Mouse (Mus musculus) limb, embryonic 15.5 days (tissue): ENCODE data around the gene Gm21915. TPM values are rescaled to one million over a fixed set of nuclear protein-coding genes. Genes with fewer than 3 reads are reported as not detected.

Experiments
- ATAC-seq: fragments of 200-750 bp; cut with Nextera tagmentation; 2 replicates; pipeline ENCODE4 v1.8.0; 2017; ENCODE audit warnings: low read depth, moderate TSS enrichment; ENCODE audit not compliant: insufficient number of reproducible peaks, low FRiP score, low TSS enrichment
- H3K27ac ChIP-seq: fragments of 300-500 bp; sonication (generic); 2 replicates; pipeline ENCODE4 v1.5.1; 2015; ENCODE audit warnings: moderate library complexity, mild to moderate bottlenecking, inconsistent platforms
- H3K27me3 ChIP-seq: fragments of 300-500 bp; sonication (generic); 2 replicates; pipeline ENCODE4 v1.6.1; 2015; ENCODE audit warnings: inconsistent platforms
- H3K36me3 ChIP-seq: fragments of 300-500 bp; sonication (generic); 2 replicates; pipeline ENCODE4 v1.6.1; 2015; ENCODE audit warnings: inconsistent platforms
- H3K4me1 ChIP-seq: fragments of 300-500 bp; sonication (generic); 2 replicates; pipeline ENCODE4 v1.6.1; 2015; ENCODE audit warnings: inconsistent platforms
- H3K4me2 ChIP-seq: fragments of 300-500 bp; sonication (generic); 2 replicates; pipeline ENCODE4 v1.6.1; 2015; ENCODE audit warnings: mild to moderate bottlenecking, inconsistent platforms
- H3K4me3 ChIP-seq: fragments of 300-500 bp; sonication (generic); 2 replicates; pipeline ENCODE4 v1.5.1; 2015; ENCODE audit warnings: mild to moderate bottlenecking, inconsistent platforms
- H3K9ac ChIP-seq: fragments of 300-500 bp; sonication (generic); 2 replicates; pipeline ENCODE4 v1.6.1; 2015; ENCODE audit warnings: inconsistent platforms
- H3K9me3 ChIP-seq: fragments of 300-500 bp; sonication (generic); 2 replicates; pipeline ENCODE4 v1.6.1; 2016; ENCODE audit warnings: inconsistent platforms
- WGBS: fragments of 180-500 bp; shearing (Covaris S2); methylation state at CpG from one replicate; pipeline ENCODE4 v1.1.7; 2015; 5-methylcytosine and 5-hydroxymethylcytosine counted together
- polyA plus RNA-seq: library from polyadenylated mRNA; unstranded; fragments of >200 nt; fragmentation: Nextera tagmentation; extraction: Ambion mirVana; gene quantifications from 2 replicates; pipeline ENCODE4 v1.2.1, GENCODE M21; 2015

Gene Gm21915
- polyA plus RNA-seq, 1 experiment from 2014 or later: not detected

DNA sequence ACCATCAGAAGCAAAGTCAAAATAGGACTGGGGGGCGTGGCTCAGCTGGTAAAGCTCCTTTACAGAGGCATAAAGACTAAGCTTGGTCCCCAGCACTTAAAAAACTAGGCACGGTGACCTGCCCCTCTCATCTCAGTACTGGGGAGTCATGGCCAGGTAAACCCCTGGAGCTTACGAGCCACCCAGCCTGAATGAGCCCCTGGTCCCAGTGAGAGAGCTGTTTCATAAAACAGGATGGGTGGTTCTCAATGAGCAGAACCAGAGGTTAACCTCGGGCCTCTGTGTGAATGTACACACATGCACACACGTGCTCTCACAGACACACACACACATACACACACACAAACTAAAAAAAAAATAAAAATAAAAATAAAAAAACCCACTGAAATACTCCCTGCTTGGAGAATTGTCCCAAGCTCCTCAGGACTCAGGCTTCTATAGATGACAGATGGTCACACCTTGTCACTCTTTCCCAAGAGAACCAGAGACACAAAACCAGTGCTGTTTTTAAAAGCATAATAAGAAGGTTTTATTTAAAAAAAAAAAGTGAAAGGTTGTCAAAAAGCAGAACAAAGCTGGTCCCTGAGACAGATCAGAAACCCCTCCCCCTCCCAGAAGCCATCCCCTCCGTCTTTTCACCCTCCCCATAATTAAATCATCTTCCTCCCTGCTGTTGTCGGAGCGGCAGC lies 32.6 kb upstream of the Gm21915 start:
- Histone ChIP-seq H3K9me3 (no peaks in the 10 kb centered on the region), H3K27ac (no peak overlapping the region), H3K36me3 (no peaks in the 10 kb centered on the region), H3K4me2 (peak overlapping the region; percentile 64), H3K4me3 (peak overlapping the region; percentile 35), H3K9ac (no peak overlapping the region), H3K4me1 (peaks cover 19% of the 10 kb centered on the region), H3K27me3 (no peaks in the 10 kb centered on the region)
- ATAC-seq: no peak
- 23% methylated on average over 8 of the region's 8 CpGs for WGBS

DNA sequence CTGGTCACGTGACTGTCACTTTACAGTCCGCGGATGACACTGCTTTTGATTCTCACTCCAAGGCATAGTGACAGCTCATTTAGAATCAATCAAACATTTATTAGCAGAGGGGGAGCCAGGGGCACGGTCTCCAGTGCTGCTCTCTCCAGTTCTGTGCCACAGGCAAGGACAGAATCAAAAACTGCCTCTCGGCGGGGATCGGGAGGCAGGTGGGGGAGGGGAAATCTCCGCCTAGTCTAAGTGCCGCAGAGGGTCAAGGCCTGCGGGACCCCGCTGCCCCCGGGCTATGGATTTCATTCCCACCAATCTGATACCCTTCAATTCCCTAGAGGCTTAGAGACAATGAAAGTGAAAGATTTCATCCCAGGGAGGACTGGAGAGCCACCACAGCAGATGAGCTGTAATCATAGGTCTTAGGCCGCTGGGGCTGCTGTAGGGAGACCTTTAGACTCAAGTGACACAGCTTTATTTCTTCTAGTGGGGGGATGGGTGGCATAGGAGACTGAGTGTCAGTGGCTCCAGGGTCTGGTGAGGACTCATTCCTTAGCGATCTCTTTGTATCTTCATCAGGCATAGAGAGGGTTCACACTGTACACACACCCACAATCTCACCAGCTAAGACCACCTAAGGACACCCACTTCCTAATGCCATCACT lies 31.9 kb upstream of the Gm21915 start:
- 8% methylated on average over 14 of the region's 14 CpGs for WGBS
- H3K27me3 ChIP-seq: no peaks in the 10 kb centered on the region
- no peaks in the 10 kb centered on the region for H3K36me3 ChIP-seq
- 0 out of 2 replicates have a peak overlapping the region, but pooled peaks have one; percentile 20 for H3K9ac ChIP-seq
- peak overlapping the region; percentile 64 for H3K4me2 ChIP-seq
- no peaks in the 10 kb centered on the region for H3K9me3 ChIP-seq
- no peak overlapping the region for H3K27ac ChIP-seq
- peak overlapping the region; percentile 35 for H3K4me3 ChIP-seq
- peaks cover 19% of the 10 kb centered on the region for H3K4me1 ChIP-seq
- ATAC-seq: no peak

DNA sequence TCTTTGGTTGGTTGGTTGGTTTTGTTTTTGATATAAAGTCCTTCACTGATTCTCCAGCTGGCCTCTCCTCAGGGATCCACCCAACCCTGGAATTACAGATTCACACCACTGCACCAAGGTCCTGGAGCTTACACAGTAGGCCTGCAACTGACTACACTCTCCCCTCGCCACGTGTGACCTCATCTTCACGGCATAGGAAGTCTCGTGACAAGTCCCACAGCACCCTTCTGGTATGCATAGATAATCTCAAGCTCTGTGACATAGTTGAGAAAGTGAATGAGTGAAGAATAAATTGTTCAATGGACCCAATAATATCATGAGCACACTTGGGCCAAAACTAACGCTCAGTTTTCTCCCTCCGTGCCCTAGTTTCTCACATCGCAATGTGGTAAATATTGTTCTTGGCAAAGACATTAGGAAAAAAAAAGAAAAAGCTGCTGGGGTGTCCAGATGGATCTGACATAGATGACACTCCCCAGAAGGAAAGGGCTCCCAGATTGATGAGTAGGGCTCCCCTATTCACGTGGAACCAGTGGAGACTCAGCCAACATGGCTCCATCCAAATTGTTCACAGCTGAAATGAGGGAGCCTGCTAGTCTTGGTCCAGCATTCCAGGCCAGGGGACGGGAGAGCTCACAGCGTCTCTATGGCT lies 30.8 kb upstream of the Gm21915 start:
- Histone ChIP-seq H3K27ac (no peak overlapping the region), H3K9ac (no peak overlapping the region), H3K9me3 (no peaks in the 10 kb centered on the region), H3K4me1 (peaks cover 19% of the 10 kb centered on the region), H3K27me3 (no peaks in the 10 kb centered on the region), H3K36me3 (no peaks in the 10 kb centered on the region), H3K4me3 (no peak overlapping the region), H3K4me2 (no peak overlapping the region)
- ATAC-seq: no peak
- 72% methylated on average over 10 of the region's 10 CpGs for WGBS

DNA sequence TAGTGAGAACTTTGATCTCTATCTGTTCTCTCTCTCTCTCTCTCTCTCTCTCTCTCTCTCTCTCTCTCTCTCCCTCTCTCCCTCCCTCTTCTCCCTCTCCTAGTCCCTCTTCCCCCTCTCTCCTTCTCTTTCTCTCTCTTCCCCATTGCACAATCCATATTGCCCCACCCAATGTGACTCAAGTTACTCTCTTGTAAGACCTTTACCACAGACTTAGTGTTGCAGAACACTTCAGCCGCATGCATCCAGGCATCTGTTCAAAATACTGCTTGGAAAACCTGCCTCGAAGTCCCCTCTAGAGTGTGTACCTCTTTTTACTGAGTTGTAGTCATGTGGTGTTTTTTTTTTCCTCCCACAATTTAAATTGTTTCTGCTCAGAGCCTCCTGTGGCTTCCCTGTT lies 29.1 kb upstream of the Gm21915 start:
- Histone ChIP-seq H3K4me2 (no peak overlapping the region), H3K4me1 (peaks cover 19% of the 10 kb centered on the region), H3K4me3 (no peak overlapping the region), H3K27ac (no peak overlapping the region), H3K36me3 (no peaks in the 10 kb centered on the region), H3K27me3 (no peaks in the 10 kb centered on the region), H3K9me3 (no peaks in the 10 kb centered on the region), H3K9ac (no peak overlapping the region)
- no peak for ATAC-seq
- WGBS: 48% methylated on average over 2 of the region's 2 CpGs

DNA sequence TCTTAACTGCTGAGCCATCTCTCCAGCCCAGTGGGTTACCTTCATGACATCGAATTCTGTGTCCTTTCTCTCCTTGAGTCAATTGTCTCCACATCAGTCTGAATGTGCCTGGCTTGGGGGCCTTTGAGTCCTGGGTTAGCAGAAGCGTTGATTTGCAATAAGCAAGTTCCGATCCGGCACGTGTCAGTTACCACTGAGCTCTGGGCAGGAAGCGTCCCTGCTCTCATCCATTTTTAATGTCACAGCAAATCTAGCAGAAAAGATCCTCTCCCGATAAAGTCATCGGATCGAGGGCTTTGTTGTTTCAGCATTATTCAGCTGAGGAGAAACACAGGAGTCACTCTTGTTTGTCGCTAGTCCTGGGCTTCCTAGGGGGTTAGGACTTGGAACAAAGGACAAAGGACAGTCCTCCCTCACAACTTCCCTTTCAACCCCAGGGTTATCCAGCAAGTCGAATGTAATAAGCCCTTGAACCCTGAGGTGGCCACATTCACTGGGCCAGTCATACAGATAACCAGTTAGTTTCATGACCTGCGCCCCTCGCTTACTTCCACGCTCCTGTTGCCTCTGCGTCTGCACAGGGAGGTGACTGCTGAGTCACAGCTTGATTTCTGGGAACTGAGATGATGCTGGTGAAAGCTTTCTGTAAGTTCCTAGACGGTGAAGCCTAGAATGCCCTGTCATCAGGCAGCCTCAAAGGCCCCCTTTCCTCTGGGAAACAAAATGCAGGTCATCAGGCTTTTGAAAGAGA lies 27.8 kb upstream of the Gm21915 start:
- H3K36me3 ChIP-seq: no peaks in the 10 kb centered on the region
- ATAC-seq: no peak
- 46% methylated on average over 16 of the region's 16 CpGs for whole genome bisulfite sequencing

DNA sequence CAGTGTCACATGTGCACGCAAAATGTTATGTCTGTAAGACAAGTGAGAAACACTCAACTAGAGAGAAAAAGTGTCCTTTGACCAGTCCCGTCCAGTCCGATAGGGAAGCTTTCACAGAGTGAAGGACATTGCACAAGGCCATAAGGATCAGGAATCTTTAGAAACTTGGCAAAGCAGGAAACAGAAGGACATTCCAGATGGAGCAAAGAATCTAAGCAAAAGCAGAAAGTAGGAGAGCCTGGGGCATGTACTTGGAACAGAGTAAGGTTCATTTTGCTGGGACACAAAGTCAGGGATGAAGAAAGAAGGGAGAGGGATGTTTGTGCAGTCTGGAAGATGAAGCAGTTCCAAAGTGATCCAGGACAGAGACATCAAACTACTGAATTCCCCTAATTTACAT lies 21.0 kb upstream of the Gm21915 start:
- 90% methylated on average over 3 of the region's 3 CpGs for WGBS
- H3K9ac ChIP-seq: no peak overlapping the region
- no peak overlapping the region for H3K27ac ChIP-seq
- no peak overlapping the region for H3K4me2 ChIP-seq
- no peaks in the 10 kb centered on the region for H3K4me1 ChIP-seq
- H3K27me3 ChIP-seq: no peaks in the 10 kb centered on the region
- no peak overlapping the region for H3K4me3 ChIP-seq
- H3K36me3 ChIP-seq: no peaks in the 10 kb centered on the region
- no peaks in the 10 kb centered on the region for H3K9me3 ChIP-seq
- ATAC-seq: no peak

More for the DNA sequence above, 27.8 kb upstream of the Gm21915 start:
- Histone ChIP-seq H3K4me3 (no peak overlapping the region), H3K27me3 (no peaks in the 10 kb centered on the region), H3K27ac (no peak overlapping the region), H3K4me2 (no peak overlapping the region), H3K4me1 (peaks cover 12% of the 10 kb centered on the region), H3K9me3 (no peaks in the 10 kb centered on the region), H3K9ac (no peak overlapping the region)

DNA sequence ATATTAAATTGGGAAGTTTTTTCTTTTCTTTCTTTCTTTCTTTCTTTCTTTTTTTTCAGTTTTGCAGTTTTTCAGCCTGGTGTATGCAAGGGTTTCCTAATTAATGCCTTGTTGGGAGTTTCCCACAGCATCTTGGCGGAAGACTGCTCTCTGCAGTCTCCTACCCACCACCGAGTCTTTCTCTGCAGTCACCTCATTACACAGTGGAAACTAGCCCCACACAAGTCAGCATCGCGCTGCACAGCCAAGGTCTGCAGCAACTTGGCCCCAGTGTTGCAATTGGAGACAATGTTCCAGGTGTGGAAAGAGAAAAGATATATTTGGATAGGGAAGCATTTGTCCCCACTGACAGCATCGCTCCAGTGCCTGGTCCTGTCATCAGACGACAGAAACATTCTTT lies 20.4 kb upstream of the Gm21915 start:
- no peak overlapping the region for H3K4me3 ChIP-seq
- H3K9me3 ChIP-seq: no peaks in the 10 kb centered on the region
- no peaks in the 10 kb centered on the region for H3K27me3 ChIP-seq
- H3K36me3 ChIP-seq: no peaks in the 10 kb centered on the region
- 50% methylated on average over 6 of the region's 6 CpGs for WGBS
- no peaks in the 10 kb centered on the region for H3K4me1 ChIP-seq
- no peak overlapping the region for H3K9ac ChIP-seq
- no peak overlapping the region for H3K4me2 ChIP-seq
- H3K27ac ChIP-seq: no peak overlapping the region
- no peak for ATAC-seq

DNA sequence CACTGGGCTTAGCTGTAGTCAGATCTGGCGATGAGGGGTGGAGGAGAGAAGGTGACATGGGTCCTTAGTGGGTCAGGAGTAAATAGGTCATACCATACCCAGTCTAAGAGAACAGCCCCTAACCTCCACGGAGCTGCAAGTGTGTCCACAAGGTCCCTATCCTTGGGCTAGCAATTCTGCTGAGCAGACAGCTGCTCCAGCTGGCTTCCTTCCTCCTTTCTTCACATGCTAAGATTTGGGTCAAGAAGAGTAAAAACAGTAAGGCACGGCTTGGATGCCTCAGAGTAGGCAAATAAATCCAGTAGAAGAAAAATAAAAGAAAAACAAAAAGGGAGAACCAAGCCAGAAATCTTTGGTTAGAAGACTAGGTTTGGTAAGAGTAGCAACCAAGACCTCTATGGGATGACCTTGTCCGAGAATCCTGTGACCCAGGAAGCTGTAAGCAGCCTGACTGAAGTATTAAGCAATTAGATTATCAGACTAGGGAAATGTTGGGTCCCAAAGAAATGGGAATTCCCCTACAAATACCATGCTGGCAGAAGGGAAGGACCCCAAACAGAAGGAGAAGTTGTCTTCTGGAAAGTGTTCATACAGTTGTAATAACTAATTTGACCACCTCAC lies 19.1 kb upstream of the Gm21915 start:
- 89% methylated on average over 4 of the region's 4 CpGs for WGBS
- ATAC-seq: no peak

DNA sequence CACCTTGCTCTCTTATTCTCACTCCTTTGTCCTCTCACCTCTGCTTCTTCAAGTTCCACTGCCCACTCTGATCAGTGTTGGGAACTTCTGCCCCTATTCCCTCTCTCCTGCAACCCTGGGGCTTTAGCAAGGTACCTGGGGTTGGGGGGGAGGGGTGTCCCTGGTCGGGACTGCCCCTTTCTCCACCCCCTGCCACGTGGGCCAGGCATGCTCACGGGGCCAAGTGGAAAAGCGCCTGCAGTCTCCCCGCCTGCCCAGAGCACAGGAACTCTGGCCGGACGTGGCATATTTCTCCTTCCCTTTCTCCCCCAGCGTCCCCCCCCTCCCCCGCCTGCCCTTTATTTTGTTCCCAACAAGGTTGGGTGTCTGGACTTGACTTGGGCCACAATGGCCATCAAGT lies 17.7 kb upstream of the Gm21915 start:
- H3K27me3 ChIP-seq: no peaks in the 10 kb centered on the region
- no peaks in the 10 kb centered on the region for H3K36me3 ChIP-seq
- no peaks in the 10 kb centered on the region for H3K4me1 ChIP-seq
- WGBS: 22% methylated on average over 9 of the region's 9 CpGs
- no peak overlapping the region for H3K4me2 ChIP-seq
- no peak for ATAC-seq
- no peak overlapping the region for H3K4me3 ChIP-seq
- no peak overlapping the region for H3K9ac ChIP-seq
- no peaks in the 10 kb centered on the region for H3K9me3 ChIP-seq
- H3K27ac ChIP-seq: no peak overlapping the region

More for the DNA sequence above, 19.1 kb upstream of the Gm21915 start:
- no peak overlapping the region for H3K9ac ChIP-seq
- H3K9me3 ChIP-seq: no peaks in the 10 kb centered on the region
- no peak overlapping the region for H3K27ac ChIP-seq
- no peaks in the 10 kb centered on the region for H3K36me3 ChIP-seq
- H3K4me1 ChIP-seq: no peaks in the 10 kb centered on the region
- no peak overlapping the region for H3K4me3 ChIP-seq
- no peak overlapping the region for H3K4me2 ChIP-seq
- no peaks in the 10 kb centered on the region for H3K27me3 ChIP-seq

DNA sequence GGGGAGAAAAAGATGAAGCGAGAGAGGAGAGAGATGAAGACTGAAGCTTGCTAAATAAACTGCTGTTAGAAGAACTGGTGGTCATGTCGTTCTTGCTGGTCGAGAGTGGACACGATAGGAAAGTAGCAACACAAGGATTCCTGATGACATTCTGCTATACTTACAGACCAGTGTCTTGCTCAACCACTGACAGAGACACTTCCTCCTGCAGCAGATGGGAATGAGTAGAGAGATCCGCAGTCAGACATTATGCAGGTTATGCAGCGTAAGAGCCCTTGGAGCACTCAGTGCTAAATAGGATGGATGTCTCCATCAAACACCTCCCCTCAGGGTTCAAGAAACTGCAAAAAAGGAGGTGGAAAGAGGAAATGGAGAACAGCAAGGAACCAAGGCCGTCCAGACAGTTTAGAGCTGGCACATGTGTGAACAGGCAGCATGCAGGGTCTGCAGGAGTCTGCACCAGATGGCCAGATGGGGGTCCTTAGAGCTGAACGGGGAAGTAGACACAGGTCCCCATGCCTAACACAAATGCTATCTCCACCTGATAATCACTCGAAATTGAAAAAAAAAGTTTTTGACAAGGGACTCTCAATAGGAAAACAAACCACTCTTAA lies 4.1 kb upstream of the Gm21915 start:
- no peaks in the 10 kb centered on the region for H3K36me3 ChIP-seq
- no peak overlapping the region for H3K4me2 ChIP-seq
- ATAC-seq: no peak
- WGBS: 74% methylated on average over 9 of the region's 9 CpGs
- H3K9me3 ChIP-seq: no peaks in the 10 kb centered on the region
- H3K4me1 ChIP-seq: peaks cover under 1% of the 10 kb centered on the region
- H3K27ac ChIP-seq: no peak overlapping the region
- no peak overlapping the region for H3K9ac ChIP-seq
- H3K4me3 ChIP-seq: no peak overlapping the region
- no peaks in the 10 kb centered on the region for H3K27me3 ChIP-seq

DNA sequence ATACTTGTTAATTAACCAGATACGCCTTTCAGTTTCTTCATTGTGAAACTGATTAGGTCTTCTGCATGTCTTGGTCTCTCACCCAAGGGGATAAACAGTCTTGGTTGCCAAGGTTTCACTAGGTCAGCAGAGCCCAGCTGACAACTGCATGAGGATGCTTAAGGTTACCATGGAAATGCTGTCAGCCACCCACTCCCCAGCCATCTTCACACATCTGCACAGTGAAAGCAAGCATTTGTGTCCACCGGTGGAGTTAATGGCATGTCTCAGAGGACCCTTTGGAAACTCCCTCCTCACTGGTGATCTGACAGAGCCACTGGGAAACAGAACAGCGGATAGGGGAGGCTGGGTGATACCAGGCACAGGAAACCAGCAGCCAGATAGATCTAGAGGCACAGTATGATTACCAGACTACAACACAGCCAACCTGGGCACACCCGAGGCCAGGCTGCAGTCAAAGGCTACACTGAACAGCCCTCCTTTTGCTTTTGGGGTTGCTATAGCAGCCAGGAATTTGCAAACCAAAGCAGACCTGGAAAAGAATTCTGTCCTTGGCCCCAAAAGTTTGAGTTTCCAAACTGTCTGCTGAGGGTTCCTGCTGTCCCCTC lies 1.0 kb downstream of the Gm21915 start:
- Histone ChIP-seq H3K4me2 (no peak overlapping the region), H3K36me3 (no peaks in the 10 kb centered on the region), H3K4me1 (peaks cover 19% of the 10 kb centered on the region), H3K4me3 (no peak overlapping the region), H3K9me3 (no peaks in the 10 kb centered on the region), H3K9ac (no peak overlapping the region), H3K27me3 (no peaks in the 10 kb centered on the region), H3K27ac (peak overlapping the region; percentile 34; the same call in 1 of the 2 replicates)
- 46% methylated on average over 4 of the region's 4 CpGs for WGBS
- peak; percentile 30; the same call in 1 of the 2 replicates for ATAC-seq
